Mouse (Mus musculus) hindbrain, embryonic 14.5 days (tissue): ENCODE data around the gene Clic6. TPM values are rescaled to one million over a fixed set of nuclear protein-coding genes. Genes with fewer than 3 reads are reported as not detected.
A peak's percentile ranks its signal among the peaks of the same experiment; 100 is the strongest.

Experiments
- ATAC-seq: fragments of 200-750 bp; cut with Nextera tagmentation; 2 replicates; pipeline ENCODE4 v1.8.0; 2017; ENCODE audit warnings: moderate number of reproducible peaks, mild to moderate bottlenecking, moderate TSS enrichment, moderate library complexity; ENCODE audit not compliant: low FRiP score
- DNase-seq: peaks from one replicate; pipeline ENCODE4 v3.0.0-alpha.2; 2015; ENCODE audit warnings: low spot score
- H3K27ac ChIP-seq: fragments of 300-500 bp; sonication (generic); 2 replicates; pipeline ENCODE4 v1.5.1; 2014; ENCODE audit warnings: mild to moderate bottlenecking, moderate library complexity
- H3K27me3 ChIP-seq: fragments of 300-500 bp; sonication (generic); 2 replicates; pipeline ENCODE4 v1.6.1; 2014; ENCODE audit warnings: mild to moderate bottlenecking, low read length, mixed read lengths; ENCODE audit not compliant: control insufficient read depth, insufficient read depth
- H3K36me3 ChIP-seq: fragments of 300-500 bp; sonication (generic); replicated peaks from 2 replicates; pipeline ENCODE4 v1.6.1; 2014; ENCODE audit not compliant: control insufficient read depth, insufficient read depth
- H3K4me1 ChIP-seq: fragments of 300-500 bp; sonication (generic); replicated peaks from 2 replicates; pipeline ENCODE4 v1.6.1; 2014; ENCODE audit warnings: antibody characterized with exemption, low read length, mixed read lengths; ENCODE audit not compliant: control insufficient read depth, insufficient read depth
- H3K4me2 ChIP-seq: fragments of 300-500 bp; sonication (generic); replicated peaks from 2 replicates; pipeline ENCODE4 v1.6.1; 2014; ENCODE audit warnings: mild to moderate bottlenecking, moderate library complexity
- H3K4me3 ChIP-seq: fragments of 300-500 bp; sonication (generic); replicated peaks from 2 replicates; pipeline ENCODE4 v1.5.1; 2014; ENCODE audit warnings: mild to moderate bottlenecking, low read length
- H3K9ac ChIP-seq: fragments of 300-500 bp; sonication (generic); 2 replicates; pipeline ENCODE4 v1.6.1; 2014
- H3K9me3 ChIP-seq: fragments of 300-500 bp; sonication (generic); 2 replicates; pipeline ENCODE4 v1.6.1; 2016; ENCODE audit warnings: low read length; ENCODE audit not compliant: control insufficient read depth
- WGBS: fragments of 180-500 bp; shearing (Covaris S2); extraction: QIAGEN DNeasy Blood & Tissue Kit; methylation state at CpG from one replicate; pipeline ENCODE4 v1.1.7; 2014; 5-methylcytosine and 5-hydroxymethylcytosine counted together
- polyA plus RNA-seq: library from polyadenylated mRNA; unstranded; fragments of >200 nt; fragmentation: Nextera tagmentation; extraction: Ambion mirVana; gene quantifications from 2 replicates; pipeline ENCODE4 v1.2.1, GENCODE M21; 2014

The Clic6 gene
- polyA plus RNA-seq, 1 experiment from 2014 or later = 9.3 TPM

- DNase-seq (no peak), ATAC-seq (no peak)
- H3K27ac ChIP-seq = no peak overlapping the region
- H3K9me3 ChIP-seq = 0 out of 2 replicates have a peak, but pooled peaks cover 3% of the 10 kb centered on the region
- no peaks in the 10 kb centered on the region for H3K36me3 ChIP-seq
- H3K4me2 ChIP-seq = no peak overlapping the region
- H3K27me3 ChIP-seq = no peaks in the 10 kb centered on the region
- H3K4me3 ChIP-seq = no peak overlapping the region
- 85% methylated on average over 2 of the region's 2 CpGs for WGBS
- H3K4me1 ChIP-seq = no peaks in the 10 kb centered on the region
- no peak overlapping the region for H3K9ac ChIP-seq
These were observed 49.7 kb downstream of the Clic6 start for GRCm38 (mm10) chr16:92535258-92535657.

- H3K4me1 ChIP-seq = no peaks in the 10 kb centered on the region
- no peak for DNase-seq
- WGBS = 73% methylated on average over 6 of the region's 6 CpGs
- H3K9me3 ChIP-seq = no peaks in the 10 kb centered on the region
- no peak overlapping the region for H3K4me3 ChIP-seq
- no peak for ATAC-seq
- no peaks in the 10 kb centered on the region for H3K36me3 ChIP-seq
- no peaks in the 10 kb centered on the region for H3K27me3 ChIP-seq
- H3K9ac ChIP-seq = no peak overlapping the region
- no peak overlapping the region for H3K27ac ChIP-seq
- no peak overlapping the region for H3K4me2 ChIP-seq
These were observed 52.8 kb downstream of the Clic6 start for GRCm38 (mm10) chr16:92538356-92538755.

GRCm38 (mm10) chr16:92544264-92544663 lies 58.7 kb downstream of the Clic6 start:
- no peaks in the 10 kb centered on the region for H3K4me1 ChIP-seq
- H3K4me2 ChIP-seq = no peak overlapping the region
- no peak overlapping the region for H3K9ac ChIP-seq
- DNase-seq (peak; percentile 41), ATAC-seq (no peak)
- H3K27ac ChIP-seq = no peak overlapping the region
- 65% methylated on average over 1 of the region's 1 CpGs for WGBS
- H3K9me3 ChIP-seq = no peaks in the 10 kb centered on the region
- no peaks in the 10 kb centered on the region for H3K27me3 ChIP-seq
- H3K36me3 ChIP-seq = no peaks in the 10 kb centered on the region
- no peak overlapping the region for H3K4me3 ChIP-seq

- 95% methylated on average over 9 of the region's 9 CpGs for whole genome bisulfite sequencing
- H3K27me3 ChIP-seq = no peaks in the 10 kb centered on the region
- H3K27ac ChIP-seq = no peak overlapping the region
- no peak for DNase-seq
- H3K9ac ChIP-seq = no peak overlapping the region
- H3K36me3 ChIP-seq = no peaks in the 10 kb centered on the region
- no peaks in the 10 kb centered on the region for H3K9me3 ChIP-seq
- no peak overlapping the region for H3K4me2 ChIP-seq
- ATAC-seq = no peak
- H3K4me1 ChIP-seq = no peaks in the 10 kb centered on the region
- no peak overlapping the region for H3K4me3 ChIP-seq
These were observed 63.1 kb downstream of the Clic6 start for GRCm38 (mm10) chr16:92548651-92549050.

GRCm38 (mm10) chr16:92551266-92552105 lies 66.0 kb downstream of the Clic6 start:
- WGBS = 74% methylated on average over 13 of the region's 13 CpGs
- Histone ChIP-seq H3K36me3 (no peaks in the 10 kb centered on the region), H3K4me1 (no peaks in the 10 kb centered on the region)

GRCm38 (mm10) chr16:92552106-92552382 lies 66.5 kb downstream of the Clic6 start:
- DNase-seq = no peak
- Histone ChIP-seq H3K4me3 (no peak overlapping the region), H3K9ac (no peak overlapping the region), H3K27ac (no peak overlapping the region), H3K4me1 (no peaks in the 10 kb centered on the region), H3K36me3 (no peaks in the 10 kb centered on the region), H3K4me2 (no peak overlapping the region), H3K27me3 (no peaks in the 10 kb centered on the region), H3K9me3 (no peaks in the 10 kb centered on the region)
- no peak for ATAC-seq
- WGBS = 78% methylated on average over 9 of the region's 9 CpGs

More at GRCm38 (mm10) chr16:92551266-92552105, 66.0 kb downstream of the Clic6 start:
- ATAC-seq (no peak), DNase-seq (no peak)
- no peaks in the 10 kb centered on the region for H3K27me3 ChIP-seq
- H3K9ac ChIP-seq = no peak overlapping the region
- H3K4me2 ChIP-seq = no peak overlapping the region
- no peaks in the 10 kb centered on the region for H3K9me3 ChIP-seq
- no peak overlapping the region for H3K4me3 ChIP-seq
- no peak overlapping the region for H3K27ac ChIP-seq

- Histone ChIP-seq H3K9me3 (no peaks in the 10 kb centered on the region), H3K4me1 (no peaks in the 10 kb centered on the region), H3K36me3 (no peaks in the 10 kb centered on the region), H3K9ac (no peak overlapping the region), H3K27me3 (no peaks in the 10 kb centered on the region), H3K4me2 (no peak overlapping the region), H3K27ac (no peak overlapping the region), H3K4me3 (no peak overlapping the region)
- no peak for DNase-seq
- WGBS = 66% methylated on average over 11 of the region's 11 CpGs
- no peak for ATAC-seq
These were observed 67.3 kb downstream of the Clic6 start for GRCm38 (mm10) chr16:92552858-92553257.

- 97% methylated on average over 1 of the region's 1 CpGs for WGBS
- Histone ChIP-seq H3K4me3 (no peak overlapping the region), H3K9ac (no peak overlapping the region), H3K4me1 (no peaks in the 10 kb centered on the region), H3K27ac (no peak overlapping the region), H3K9me3 (no peaks in the 10 kb centered on the region), H3K4me2 (no peak overlapping the region), H3K36me3 (no peaks in the 10 kb centered on the region), H3K27me3 (no peaks in the 10 kb centered on the region)
- DNase-seq (no peak), ATAC-seq (no peak)
These were observed 69.5 kb downstream of the Clic6 start for GRCm38 (mm10) chr16:92555051-92555450.

GRCm38 (mm10) chr16:92565291-92565690 lies 79.8 kb downstream of the Clic6 start:
- ATAC-seq (no peak), DNase-seq (peak; percentile 27)
- WGBS = 73% methylated on average over 11 of the region's 11 CpGs

More at GRCm38 (mm10) chr16:92565291-92565690, 79.8 kb downstream of the Clic6 start:
- Histone ChIP-seq H3K4me3 (no peak overlapping the region), H3K27me3 (0 out of 2 replicates have a peak, but pooled peaks cover 4% of the 10 kb centered on the region), H3K36me3 (no peaks in the 10 kb centered on the region), H3K4me2 (no peak overlapping the region; the same call in 1 of the 2 replicates), H3K4me1 (no peaks in the 10 kb centered on the region), H3K27ac (no peak overlapping the region), H3K9ac (no peak overlapping the region), H3K9me3 (no peaks in the 10 kb centered on the region)
